Mouse (Mus musculus) liver, embryonic 14.5 days (tissue): ENCODE data around the gene Muc13. TPM values are rescaled to one million over a fixed set of nuclear protein-coding genes. Genes with fewer than 3 reads are reported as not detected.
A peak's percentile ranks its signal among the peaks of the same experiment; 100 is the strongest.

Source experiments
- ATAC-seq: fragments of 200-750 bp; cut with Nextera tagmentation; 2 replicates; pipeline ENCODE4 v1.8.0; 2017; ENCODE audit warnings: moderate number of reproducible peaks, mild to moderate bottlenecking, moderate library complexity; ENCODE audit not compliant: insufficient read depth
- DNase-seq, 3 experiments: peaks; one replicate each; pipeline ENCODE4 v3.0.0-alpha.2; 2012 to 2013; ENCODE audit warnings: low read depth in 3 of 3, low spot score in 3 of 3
- H3K27ac ChIP-seq: fragments of 300-500 bp; sonication (generic); 2 replicates; pipeline ENCODE4 v1.5.1; 2014; ENCODE audit warnings: moderate library complexity, mild to moderate bottlenecking, control low read depth, inconsistent platforms
- H3K27me3 ChIP-seq: fragments of 300-500 bp; sonication (generic); 2 replicates; pipeline ENCODE4 v1.6.1; 2014; ENCODE audit warnings: mild to moderate bottlenecking, low read length, moderate library complexity; ENCODE audit not compliant: control insufficient read depth, insufficient read depth
- H3K36me3 ChIP-seq: fragments of 300-500 bp; sonication (generic); replicated peaks from 2 replicates; pipeline ENCODE4 v1.6.1; 2014; ENCODE audit warnings: low read depth; ENCODE audit not compliant: control insufficient read depth, insufficient read depth
- H3K4me1 ChIP-seq, 2 experiments: fragments of 200-500 bp in 1 of 2; fragments of 300-500 bp in 1 of 2; sonication (generic) in 1 of 2; replicated peaks; 2 replicates each; pipeline ENCODE4 v1.6.1; 2012 to 2014; ENCODE audit warnings: antibody characterized with exemption in 1 of 2, inconsistent platforms in 1 of 2, low read length in 1 of 2; ENCODE audit not compliant: control insufficient read depth in 2 of 2, insufficient read depth in 2 of 2
- H3K4me2 ChIP-seq: fragments of 300-500 bp; sonication (generic); 2 replicates; pipeline ENCODE4 v1.6.1; 2014; ENCODE audit warnings: low read depth, mild to moderate bottlenecking, control low read depth, moderate library complexity
- H3K4me3 ChIP-seq, 2 experiments: fragments of 200-500 bp in 1 of 2; fragments of 300-500 bp in 1 of 2; sonication (generic) in 1 of 2; 2 replicates each; pipeline ENCODE4 v1.5.1; 2012 to 2014; ENCODE audit warnings: low read depth in 2 of 2, low read length in 2 of 2, mild to moderate bottlenecking in 2 of 2, control low read depth in 1 of 2, inconsistent platforms in 1 of 2, moderate library complexity in 1 of 2; ENCODE audit not compliant: insufficient read depth in 1 of 2
- H3K9ac ChIP-seq: fragments of 300-500 bp; sonication (generic); replicated peaks from 2 replicates; pipeline ENCODE4 v1.6.1; 2014; ENCODE audit warnings: mild to moderate bottlenecking, control low read depth, moderate library complexity
- H3K9me3 ChIP-seq: fragments of 300-500 bp; sonication (generic); 2 replicates; pipeline ENCODE4 v1.6.1; 2016; ENCODE audit warnings: low read length, mixed read lengths; ENCODE audit not compliant: control insufficient read depth
- CTCF ChIP-seq: IDR thresholded peaks from 2 replicates; pipeline ENCODE4 v1.5.1; 2016; ENCODE audit warnings: antibody characterized with exemption, low read depth, control low read depth
- EP300 ChIP-seq: IDR thresholded peaks from 2 replicates; pipeline ENCODE4 v1.6.1; 2016; ENCODE audit warnings: antibody characterized with exemption, low read depth
- WGBS: fragments of 180-500 bp; shearing (Covaris S2); extraction: QIAGEN DNeasy Blood & Tissue Kit; methylation state at CpG from one replicate; pipeline ENCODE4 v1.1.7; 2014; ENCODE audit not compliant: insufficient replicate concordance; 5-methylcytosine and 5-hydroxymethylcytosine counted together
- polyA plus RNA-seq, 2 experiments: library from polyadenylated mRNA; depleted of rRNA in 1 of 2; stranded (reverse) in 1 of 2; unstranded in 1 of 2; fragments of >200 nt; fragmentation: Nextera tagmentation in 1 of 2; extraction: Ambion mirVana in 1 of 2; gene quantifications; 2 replicates each; pipeline versions ENCODE4 v1.2.1 to v1.2.3; 2012 to 2014

The Muc13 gene
- polyA plus RNA-seq, 2 experiments, result 1.4 to 1.9 TPM

DNA sequence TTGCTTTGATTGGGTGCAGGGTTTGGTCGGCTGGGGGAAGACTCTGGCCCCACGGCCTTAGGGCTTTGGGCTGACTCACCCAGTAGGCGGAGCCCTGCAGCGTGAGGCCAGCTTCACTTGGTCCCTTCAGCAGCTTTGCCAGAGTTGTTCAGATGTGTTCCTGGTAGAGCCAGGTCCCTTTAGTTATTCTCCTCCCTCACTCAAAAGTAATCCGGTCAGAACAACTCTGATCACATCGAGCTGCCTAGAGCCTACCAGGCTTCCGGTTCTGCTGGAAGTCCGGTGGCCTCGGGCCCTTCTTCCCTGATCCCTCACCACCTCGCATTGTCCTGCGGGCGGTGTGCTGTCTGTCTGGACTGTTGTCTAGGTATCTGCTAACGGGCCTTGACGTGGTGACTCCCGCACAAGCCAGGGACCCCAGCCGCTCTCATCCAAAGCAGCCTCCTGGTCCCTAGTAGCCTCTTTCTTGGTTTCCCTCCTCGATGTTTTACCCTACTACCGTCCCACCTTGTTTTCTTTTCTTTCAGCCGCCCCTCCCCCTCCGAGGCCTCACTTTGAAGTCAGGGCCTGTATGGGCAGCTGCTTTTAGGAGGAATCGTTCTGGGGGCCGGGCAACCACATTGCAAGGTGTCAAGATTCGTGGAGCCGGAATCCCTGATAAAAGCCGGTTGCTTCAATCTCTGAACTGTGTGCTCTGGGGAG is 40.1 kb downstream of the Muc13 start:
- Histone ChIP-seq H3K9me3 (no peaks in the 10 kb centered on the region), H3K4me3 (0 out of 4 replicates have a peak overlapping the region, but pooled peaks of 1 of the 2 experiments have one; percentile 20), H3K27ac (no peak overlapping the region), H3K27me3 (peaks cover 44% of the 10 kb centered on the region), H3K4me1 (peaks cover 0 to 23% of the 10 kb centered on the region in 2 experiments; a peak in 2 of 4 replicates), H3K4me2 (peak overlapping the region; percentile 59), H3K9ac (no peak overlapping the region), H3K36me3 (no peaks in the 10 kb centered on the region)
- ATAC-seq (no peak; the same call in 1 of the 2 replicates), DNase-seq (no peak)
- 4% methylated on average over 25 of the region's 25 CpGs for WGBS
- TF ChIP-seq CTCF (peak; percentile 31; the same call in 1 of the 2 replicates), EP300 (no peak)

GRCm38 (mm10) chr16:33836676-33837075 is 42.8 kb downstream of the Muc13 start:
- Histone ChIP-seq H3K9me3 (no peaks in the 10 kb centered on the region), H3K27me3 (peaks cover 23% of the 10 kb centered on the region), H3K4me3 (no peak overlapping the region), H3K9ac (no peak overlapping the region), H3K4me1 (peaks cover 0 to 23% of the 10 kb centered on the region in 2 experiments; a peak in 2 of 4 replicates), H3K4me2 (no peak overlapping the region), H3K36me3 (no peaks in the 10 kb centered on the region), H3K27ac (no peak overlapping the region)
- ATAC-seq (no peak), DNase-seq (no peak)
- TF ChIP-seq EP300 (no peak), CTCF (no peak)
- 32% methylated on average over 3 of the region's 3 CpGs for WGBS

GRCm38 (mm10) chr16:33837191-33837590 is 43.4 kb downstream of the Muc13 start:
- no peak for ATAC-seq
- Histone ChIP-seq H3K4me2 (no peak overlapping the region), H3K9ac (no peak overlapping the region), H3K4me3 (no peak overlapping the region), H3K27me3 (peaks cover 20% of the 10 kb centered on the region), H3K27ac (no peak overlapping the region), H3K36me3 (no peaks in the 10 kb centered on the region), H3K4me1 (peaks cover 0 to 22% of the 10 kb centered on the region in 2 experiments; a peak in 2 of 4 replicates), H3K9me3 (no peaks in the 10 kb centered on the region)
- TF ChIP-seq CTCF (no peak), EP300 (no peak)
- 33% methylated on average over 3 of the region's 3 CpGs for WGBS
- no peak for DNase-seq

GRCm38 (mm10) chr16:33840616-33841015 is 46.8 kb downstream of the Muc13 start:
- WGBS, result 32% methylated on average over 6 of the region's 6 CpGs

DNA sequence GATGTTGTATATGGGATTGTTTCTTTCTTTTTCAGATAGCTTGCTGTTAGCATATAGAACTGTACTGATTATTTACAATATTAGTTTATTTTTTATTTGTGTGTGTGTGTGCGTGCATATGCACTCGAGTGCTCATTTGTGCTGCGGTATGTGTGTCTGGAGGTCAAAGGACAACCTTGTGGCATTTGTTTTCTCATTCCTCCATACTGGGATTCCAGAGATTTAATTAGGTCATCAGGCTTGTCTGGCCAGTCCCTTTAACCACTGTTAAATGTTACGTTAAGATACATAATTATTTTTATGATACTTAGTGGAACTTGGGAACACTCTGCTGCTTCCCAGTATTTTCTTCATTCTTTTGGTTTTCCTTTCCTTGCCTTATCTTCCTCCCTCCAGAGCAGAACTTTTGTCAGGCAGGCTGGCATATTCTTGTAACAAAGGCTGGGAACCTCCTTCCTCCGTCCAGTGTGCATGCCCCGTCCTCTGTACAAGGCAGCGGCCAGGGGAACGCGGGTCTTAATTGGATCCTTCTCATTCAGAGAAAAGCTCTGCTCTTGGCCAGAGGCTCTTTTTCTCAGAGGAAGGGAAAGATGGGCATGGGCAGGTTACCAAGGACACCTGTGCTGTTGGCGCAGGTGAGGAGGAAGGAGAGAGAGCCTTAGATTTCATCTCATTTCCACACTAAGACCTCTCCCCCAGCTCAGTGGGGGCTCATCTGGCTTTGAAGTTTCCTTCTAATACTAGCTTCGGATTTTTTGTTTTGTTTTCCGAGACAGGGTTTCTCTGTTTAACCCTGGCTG is 48.4 kb downstream of the Muc13 start:
- Histone ChIP-seq H3K36me3 (no peaks in the 10 kb centered on the region), H3K27ac (no peak overlapping the region), H3K4me1 (peaks cover 0 to 2% of the 10 kb centered on the region in 2 experiments; a peak in 2 of 4 replicates), H3K9ac (no peak overlapping the region), H3K9me3 (no peaks in the 10 kb centered on the region), H3K4me3 (no peak overlapping the region), H3K27me3 (no peaks in the 10 kb centered on the region), H3K4me2 (no peak overlapping the region)
- DNase-seq, result no peak
- WGBS, result 71% methylated on average over 12 of the region's 12 CpGs
- TF ChIP-seq EP300, result no peak
- no peak for TF ChIP-seq CTCF
- ATAC-seq, result no peak

More at GRCm38 (mm10) chr16:33840616-33841015, 46.8 kb downstream of the Muc13 start:
- Histone ChIP-seq H3K27ac (no peak overlapping the region), H3K36me3 (no peaks in the 10 kb centered on the region), H3K4me1 (peaks cover 0 to 8% of the 10 kb centered on the region in 2 experiments; a peak in 2 of 4 replicates), H3K9ac (no peak overlapping the region), H3K4me2 (no peak overlapping the region), H3K9me3 (no peaks in the 10 kb centered on the region), H3K4me3 (no peak overlapping the region), H3K27me3 (no peaks in the 10 kb centered on the region; the same call in 1 of the 2 replicates)
- ATAC-seq, result no peak
- no peak for DNase-seq
- TF ChIP-seq EP300, result no peak
- no peak for TF ChIP-seq CTCF
